Mouse (Mus musculus) embryonic facial prominence, embryonic 15.5 days (tissue): ENCODE data around the gene Cracr2a. TPM values are rescaled to one million over a fixed set of nuclear protein-coding genes. Genes with fewer than 3 reads are reported as not detected.

Source experiments
- ATAC-seq: fragments of 200-750 bp; cut with Nextera tagmentation; 2 replicates; pipeline ENCODE4 v1.8.0; 2017; ENCODE audit warnings: low read depth, moderate TSS enrichment; ENCODE audit not compliant: insufficient number of reproducible peaks, low FRiP score, low TSS enrichment
- H3K27ac ChIP-seq: fragments of 300-500 bp; sonication (generic); replicated peaks from 2 replicates; pipeline ENCODE4 v1.5.1; 2015; ENCODE audit warnings: mild to moderate bottlenecking, inconsistent platforms
- H3K27me3 ChIP-seq: fragments of 300-500 bp; sonication (generic); 2 replicates; pipeline ENCODE4 v1.6.1; 2015; ENCODE audit warnings: inconsistent platforms
- H3K36me3 ChIP-seq: fragments of 300-500 bp; sonication (generic); 2 replicates; pipeline ENCODE4 v1.6.1; 2015; ENCODE audit warnings: mild to moderate bottlenecking, inconsistent platforms
- H3K4me1 ChIP-seq: fragments of 300-500 bp; sonication (generic); 2 replicates; pipeline ENCODE4 v1.6.1; 2015; ENCODE audit warnings: inconsistent platforms
- H3K4me2 ChIP-seq: fragments of 300-500 bp; sonication (generic); replicated peaks from 2 replicates; pipeline ENCODE4 v1.6.1; 2015; ENCODE audit warnings: mild to moderate bottlenecking, inconsistent platforms
- H3K4me3 ChIP-seq: fragments of 300-500 bp; sonication (generic); replicated peaks from 2 replicates; pipeline ENCODE4 v1.5.1; 2015; ENCODE audit warnings: mild to moderate bottlenecking, inconsistent platforms
- H3K9ac ChIP-seq: fragments of 300-500 bp; sonication (generic); 2 replicates; pipeline ENCODE4 v1.6.1; 2015; ENCODE audit warnings: inconsistent platforms
- H3K9me3 ChIP-seq: fragments of 300-500 bp; sonication (generic); replicated peaks from 2 replicates; pipeline ENCODE4 v1.6.1; 2016; ENCODE audit warnings: inconsistent platforms
- WGBS: fragments of 180-500 bp; shearing (Covaris S2); methylation state at CpG from one replicate; pipeline ENCODE4 v1.1.7; 2015; 5-methylcytosine and 5-hydroxymethylcytosine counted together
- polyA plus RNA-seq: library from polyadenylated mRNA; unstranded; fragments of >200 nt; fragmentation: Nextera tagmentation; extraction: Ambion mirVana; gene quantifications from 2 replicates; pipeline ENCODE4 v1.2.1, GENCODE M21; 2015

The Cracr2a gene
- polyA plus RNA-seq, 1 experiment from 2014 or later = 1.6 TPM

DNA sequence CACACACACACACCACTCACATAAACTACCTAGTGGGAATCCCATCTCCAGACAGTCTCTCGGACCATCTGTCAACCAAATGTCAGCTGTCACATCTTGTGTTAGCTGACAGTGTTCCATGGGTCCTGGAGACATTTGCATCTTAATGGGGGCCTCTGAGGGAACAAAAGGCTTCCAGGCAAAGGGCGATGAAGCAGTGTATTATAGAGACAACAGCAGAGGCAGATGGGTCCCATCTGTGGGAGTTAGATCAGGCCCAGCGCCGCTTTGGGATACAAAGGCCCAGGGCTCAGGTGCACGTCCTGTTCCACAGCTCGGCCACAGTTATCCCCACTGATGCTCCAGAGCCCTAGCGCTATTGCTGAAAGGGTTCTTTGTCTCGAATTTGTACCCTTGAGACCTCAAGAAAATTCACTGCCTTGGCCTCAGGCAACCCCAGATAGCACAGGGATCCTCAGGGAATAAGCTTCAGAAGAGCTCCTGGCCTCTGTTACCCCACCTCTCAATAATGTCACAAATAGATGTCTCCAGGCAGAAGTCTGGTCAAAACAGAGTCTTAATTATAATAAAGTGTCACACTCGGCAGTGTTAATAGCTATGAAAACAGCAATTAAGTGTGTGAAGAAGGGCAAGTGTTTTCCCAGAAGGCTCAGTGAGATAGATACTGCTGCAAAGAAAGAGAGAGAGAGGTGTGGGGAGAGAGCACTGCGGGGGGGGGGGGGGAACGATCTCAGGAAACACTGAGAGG is 140.1 kb downstream of the Cracr2a start:
- no peak overlapping the region for H3K4me2 ChIP-seq
- no peaks in the 10 kb centered on the region for H3K36me3 ChIP-seq
- no peaks in the 10 kb centered on the region for H3K9me3 ChIP-seq
- 0 out of 2 replicates have a peak, but pooled peaks cover 3% of the 10 kb centered on the region for H3K4me1 ChIP-seq
- 25% methylated on average over 9 of the region's 11 CpGs for WGBS
- no peak; the same call in 1 of the 2 replicates for ATAC-seq
- no peaks in the 10 kb centered on the region for H3K27me3 ChIP-seq
- no peak overlapping the region for H3K9ac ChIP-seq
- no peak overlapping the region for H3K4me3 ChIP-seq
- no peak overlapping the region for H3K27ac ChIP-seq

DNA sequence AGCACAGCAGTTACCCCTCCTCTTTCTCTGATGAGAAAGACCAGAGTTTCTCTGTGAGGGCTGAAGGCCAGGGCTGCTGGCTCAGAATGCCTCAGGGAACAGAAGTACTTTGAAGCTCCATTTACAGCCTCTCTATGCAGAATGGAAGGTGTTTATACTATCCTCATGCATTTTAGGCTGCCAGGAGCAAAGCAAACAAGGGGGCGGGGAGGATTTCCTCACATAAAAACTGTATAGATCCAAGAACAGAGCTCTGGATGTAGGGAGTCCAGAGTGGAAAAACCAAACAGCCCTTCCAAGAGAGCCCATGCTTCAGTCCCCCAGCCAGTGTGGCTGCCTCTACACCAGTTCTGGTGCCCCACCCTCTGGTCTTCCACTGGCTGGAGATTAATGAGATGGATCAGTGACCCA is 147.1 kb downstream of the Cracr2a start:
- WGBS = 24% methylated on average over 1 of the region's 1 CpGs
- Histone ChIP-seq H3K4me2 (no peak overlapping the region), H3K27me3 (no peaks in the 10 kb centered on the region), H3K4me3 (no peak overlapping the region), H3K4me1 (peaks cover 8% of the 10 kb centered on the region), H3K36me3 (no peaks in the 10 kb centered on the region), H3K9ac (no peak overlapping the region), H3K9me3 (no peaks in the 10 kb centered on the region), H3K27ac (peak overlapping the region; percentile 72; the same call in 1 of the 2 replicates)
- peak; percentile 73 for ATAC-seq

GRCm38 (mm10) chr6:127714906-127715305 is 153.8 kb downstream of the Cracr2a start:
- ATAC-seq = no peak
- Histone ChIP-seq H3K9me3 (no peaks in the 10 kb centered on the region), H3K27me3 (no peaks in the 10 kb centered on the region), H3K4me2 (no peak overlapping the region), H3K4me1 (peaks cover 7% of the 10 kb centered on the region; the same call in 1 of the 2 replicates), H3K27ac (no peak overlapping the region), H3K9ac (no peak overlapping the region), H3K4me3 (no peak overlapping the region), H3K36me3 (no peaks in the 10 kb centered on the region)
- 69% methylated on average over 5 of the region's 5 CpGs for whole genome bisulfite sequencing

DNA sequence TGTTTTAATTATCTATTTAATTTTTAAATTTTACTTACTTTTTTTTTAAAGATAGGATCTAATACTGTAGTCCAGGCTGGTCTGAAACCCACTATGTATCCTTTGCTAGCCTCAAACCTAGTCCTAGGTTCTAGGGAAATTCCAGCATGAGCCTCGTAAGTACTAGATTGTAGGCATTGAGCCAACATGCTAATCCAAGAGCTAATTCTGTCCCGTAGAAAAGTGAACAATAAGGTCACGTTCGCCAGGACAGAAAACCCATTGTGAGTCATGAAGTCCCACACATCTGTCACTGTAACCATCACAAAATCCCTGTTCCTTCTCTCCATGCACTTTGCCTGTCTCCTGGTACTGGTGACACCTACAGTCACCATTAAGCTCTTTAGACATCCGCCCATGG is 154.3 kb downstream of the Cracr2a start:
- peaks cover 7% of the 10 kb centered on the region; the same call in 1 of the 2 replicates for H3K4me1 ChIP-seq
- ATAC-seq = no peak
- 61% methylated on average over 5 of the region's 5 CpGs for WGBS
- H3K4me3 ChIP-seq = no peak overlapping the region
- H3K36me3 ChIP-seq = no peaks in the 10 kb centered on the region
- no peaks in the 10 kb centered on the region for H3K27me3 ChIP-seq
- H3K9me3 ChIP-seq = no peaks in the 10 kb centered on the region
- no peak overlapping the region for H3K9ac ChIP-seq
- no peak overlapping the region for H3K4me2 ChIP-seq
- H3K27ac ChIP-seq = no peak overlapping the region

DNA sequence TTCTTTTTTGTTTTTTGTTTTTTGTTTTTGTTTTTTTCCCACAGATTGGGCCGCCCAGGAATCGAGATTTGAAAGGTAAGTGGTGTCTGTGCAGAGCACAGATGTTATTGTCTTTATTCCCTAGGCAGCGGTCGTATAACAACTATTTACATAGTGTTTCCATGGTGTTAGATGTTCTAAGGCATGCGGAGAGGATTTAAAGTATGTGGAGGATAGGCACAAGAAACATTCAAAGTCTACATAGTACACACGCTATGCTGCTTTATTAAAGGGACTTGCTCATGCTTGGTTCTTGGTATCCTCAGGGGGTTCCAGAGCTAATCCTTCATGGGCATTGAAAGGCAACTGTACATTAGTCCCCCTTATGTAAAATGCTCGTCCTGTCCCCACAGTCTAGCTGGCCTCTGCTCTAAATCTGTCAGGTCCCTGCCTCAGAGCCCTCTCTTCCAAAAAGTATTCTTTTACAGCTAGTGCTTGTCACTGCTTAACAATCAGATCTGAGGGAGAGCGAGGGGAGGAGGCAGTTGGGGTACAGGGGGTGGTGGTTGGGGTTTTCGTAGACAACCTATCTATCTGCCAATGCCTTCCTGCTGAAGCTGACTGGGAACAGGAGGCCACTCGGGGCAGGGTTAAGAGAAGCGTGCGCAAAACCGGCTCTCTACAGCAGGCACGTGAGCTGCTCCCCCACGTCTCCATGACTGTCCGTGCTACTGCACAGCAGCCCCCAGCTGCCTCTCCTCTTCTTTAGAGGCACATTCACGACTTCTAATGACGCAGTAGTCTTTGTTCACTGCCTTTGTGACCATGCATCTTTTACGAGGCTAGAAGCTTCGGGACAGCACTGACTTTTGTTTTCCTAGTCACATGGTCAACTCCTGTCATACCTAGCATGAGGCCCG is 156.3 kb downstream of the Cracr2a start:
- no peak overlapping the region for H3K4me2 ChIP-seq
- no peaks in the 10 kb centered on the region for H3K36me3 ChIP-seq
- H3K27me3 ChIP-seq = no peaks in the 10 kb centered on the region
- H3K9ac ChIP-seq = no peak overlapping the region
- H3K4me3 ChIP-seq = no peak overlapping the region
- no peaks in the 10 kb centered on the region for H3K9me3 ChIP-seq
- no peak for ATAC-seq
- WGBS = 60% methylated on average over 21 of the region's 21 CpGs
- peaks cover 7% of the 10 kb centered on the region; the same call in 1 of the 2 replicates for H3K4me1 ChIP-seq
- H3K27ac ChIP-seq = no peak overlapping the region

- no peaks in the 10 kb centered on the region for H3K27me3 ChIP-seq
- H3K9ac ChIP-seq = no peak overlapping the region
- H3K4me2 ChIP-seq = no peak overlapping the region
- H3K4me1 ChIP-seq = peaks cover 7% of the 10 kb centered on the region; the same call in 1 of the 2 replicates
- H3K36me3 ChIP-seq = no peaks in the 10 kb centered on the region
- H3K27ac ChIP-seq = no peak overlapping the region
- no peaks in the 10 kb centered on the region for H3K9me3 ChIP-seq
- ATAC-seq = no peak
- WGBS = 83% methylated on average over 14 of the region's 14 CpGs
- no peak overlapping the region for H3K4me3 ChIP-seq
Observed at GRCm38 (mm10) chr6:127719875-127720274, 158.7 kb downstream of the Cracr2a start.

GRCm38 (mm10) chr6:127723126-127723525 is 162.0 kb downstream of the Cracr2a start:
- Histone ChIP-seq H3K9ac (no peak overlapping the region), H3K36me3 (no peaks in the 10 kb centered on the region), H3K27me3 (no peaks in the 10 kb centered on the region), H3K4me2 (no peak overlapping the region), H3K27ac (no peak overlapping the region), H3K4me1 (no peaks in the 10 kb centered on the region), H3K9me3 (no peaks in the 10 kb centered on the region), H3K4me3 (no peak overlapping the region)
- 48% methylated on average over 8 of the region's 8 CpGs for WGBS
- ATAC-seq = no peak

Other genes with a start within 250 kb of the Cracr2a start
- 24.0 and 25.7 TPM in 2 replicates for gene Parp11, start 114.5 kb upstream of the Cracr2a start, polyA plus RNA-seq
- gene Prmt8, start 208.1 kb downstream of the Cracr2a start, polyA plus RNA-seq = 1.1 and 2.0 TPM in 2 replicates